Mouse (Mus musculus) natural killer cell, adult 2 months (primary cell): ENCODE data around the gene Tnfsf13b.

Experiments
- DNase-seq, 2 experiments: peaks; one replicate each; pipeline ENCODE4 v3.0.0; 2022; ENCODE audit warnings: low spot score in 2 of 2

The Tnfsf13b gene

DNA sequence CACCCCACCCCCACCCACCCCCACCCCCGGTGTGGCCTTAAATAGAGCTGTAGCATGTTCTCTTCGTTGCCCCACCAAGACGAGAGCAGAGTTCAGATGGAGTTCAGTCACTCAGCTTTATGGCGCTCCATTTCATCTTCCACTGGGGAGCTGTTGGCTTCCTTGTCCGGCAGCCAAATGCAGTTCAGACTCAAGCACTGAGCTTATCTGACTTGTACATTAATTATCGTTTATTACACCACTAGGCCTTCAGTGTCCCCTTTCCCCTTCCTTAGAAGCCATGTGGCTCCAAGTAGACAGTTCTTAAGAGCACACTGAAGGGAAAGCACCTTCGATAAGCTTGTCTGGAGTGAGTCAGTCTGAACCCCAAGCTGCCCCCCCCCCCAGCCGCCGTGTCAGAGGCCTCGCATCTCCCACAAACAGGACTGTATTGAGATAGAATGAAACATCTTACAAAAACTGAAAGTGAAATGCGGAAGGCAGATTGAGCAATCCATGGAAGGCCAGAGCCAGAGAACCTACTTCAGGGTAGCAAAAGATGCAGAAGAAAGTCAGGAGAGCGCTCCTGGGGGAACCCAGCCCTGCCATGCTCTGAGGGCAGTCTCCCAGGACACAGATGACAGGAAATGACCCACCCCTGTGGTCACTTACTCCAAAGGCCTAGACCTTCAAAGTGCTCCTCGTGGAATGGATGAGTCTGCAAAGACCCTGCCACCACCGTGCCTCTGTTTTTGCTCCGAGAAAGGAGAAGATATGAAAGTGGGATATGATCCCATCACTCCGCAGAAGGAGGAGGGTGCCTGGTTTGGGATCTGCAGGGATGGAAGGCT lies at the start of gene Tnfsf13b:
Gene Tnfsf13b (plus strand): TSS at position 312 of the 830 bp plus-strand sequence.
- DNase-seq = no peak

DNA sequence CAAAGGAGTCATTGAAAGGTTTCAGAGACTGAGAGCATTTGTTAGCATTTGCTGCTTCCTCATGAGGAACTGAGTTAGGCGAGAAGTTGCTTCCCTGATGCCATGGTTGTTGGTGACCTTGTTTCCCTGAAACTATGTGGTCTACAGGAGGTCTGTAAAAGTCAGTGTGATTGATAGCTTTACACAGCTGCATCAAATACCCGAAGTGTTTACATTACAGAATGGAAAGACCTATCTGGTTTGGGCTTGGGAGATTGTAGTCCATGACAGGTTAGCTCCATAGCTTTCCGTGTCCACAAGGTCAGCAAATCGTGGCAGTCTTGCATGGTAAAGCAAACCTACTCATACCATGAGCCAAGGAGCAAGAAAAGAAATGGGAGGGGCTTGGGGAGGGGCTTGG lies 47.9 kb upstream of the Tnfsf13b start:
- no peak for DNase-seq

DNA sequence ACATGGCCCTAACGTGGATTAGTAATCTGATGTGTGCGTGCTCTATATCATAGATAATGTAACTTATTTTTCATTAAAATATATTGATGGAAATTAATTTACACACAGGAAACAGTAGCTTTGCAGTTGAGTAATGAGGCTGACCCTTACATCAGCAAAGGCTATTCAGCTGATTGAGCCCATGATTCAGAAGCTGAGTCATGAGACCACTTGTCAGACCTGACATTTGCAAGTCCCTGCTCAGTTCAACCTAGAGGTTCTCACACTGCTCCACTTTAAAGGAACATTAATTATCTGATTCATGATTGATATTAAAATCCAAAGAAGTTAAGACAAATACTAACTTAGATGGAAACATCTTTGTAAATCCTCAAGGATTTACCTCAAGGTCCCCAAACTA lies 46.3 kb upstream of the Tnfsf13b start:
- no peak for DNase-seq

DNA sequence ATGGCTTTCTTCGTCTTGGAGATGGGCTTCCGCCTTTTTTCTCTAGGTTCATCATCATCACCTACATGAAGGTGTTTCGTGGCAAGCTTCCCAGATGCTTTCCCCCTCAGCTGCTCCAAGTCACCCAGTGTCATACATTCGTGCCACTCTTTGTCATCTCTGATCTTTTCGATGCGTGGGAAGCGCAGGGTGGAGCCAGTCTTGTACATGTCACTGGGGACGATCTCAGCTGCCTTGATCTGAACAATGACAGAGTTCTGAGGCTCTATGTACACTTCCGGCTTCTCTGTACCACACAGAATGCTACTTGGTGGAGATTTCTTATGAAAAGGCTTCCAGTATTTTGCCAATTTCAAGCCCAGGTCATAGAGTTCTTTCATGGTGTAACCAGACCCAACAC lies 34.4 kb upstream of the Tnfsf13b start:
- no peak for DNase-seq

DNA sequence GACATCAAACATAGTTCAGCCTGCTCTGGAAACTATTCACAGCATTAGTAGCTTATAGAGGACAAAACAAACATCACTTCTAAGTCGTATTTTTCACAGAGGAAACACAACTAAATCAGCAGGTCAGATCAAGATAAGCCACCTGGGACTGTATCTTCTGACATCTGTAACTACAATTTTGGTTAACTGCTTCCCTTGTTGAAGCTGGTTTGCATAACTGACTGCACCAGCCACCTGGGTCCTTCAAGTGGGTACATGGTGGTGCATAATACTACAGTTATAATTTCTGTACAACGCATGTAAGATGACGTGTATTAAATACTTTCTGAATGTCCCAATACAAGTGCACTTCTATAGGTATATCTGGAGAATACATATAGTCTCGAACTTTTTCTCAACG lies 31.0 kb upstream of the Tnfsf13b start:
- no peak for DNase-seq

DNA sequence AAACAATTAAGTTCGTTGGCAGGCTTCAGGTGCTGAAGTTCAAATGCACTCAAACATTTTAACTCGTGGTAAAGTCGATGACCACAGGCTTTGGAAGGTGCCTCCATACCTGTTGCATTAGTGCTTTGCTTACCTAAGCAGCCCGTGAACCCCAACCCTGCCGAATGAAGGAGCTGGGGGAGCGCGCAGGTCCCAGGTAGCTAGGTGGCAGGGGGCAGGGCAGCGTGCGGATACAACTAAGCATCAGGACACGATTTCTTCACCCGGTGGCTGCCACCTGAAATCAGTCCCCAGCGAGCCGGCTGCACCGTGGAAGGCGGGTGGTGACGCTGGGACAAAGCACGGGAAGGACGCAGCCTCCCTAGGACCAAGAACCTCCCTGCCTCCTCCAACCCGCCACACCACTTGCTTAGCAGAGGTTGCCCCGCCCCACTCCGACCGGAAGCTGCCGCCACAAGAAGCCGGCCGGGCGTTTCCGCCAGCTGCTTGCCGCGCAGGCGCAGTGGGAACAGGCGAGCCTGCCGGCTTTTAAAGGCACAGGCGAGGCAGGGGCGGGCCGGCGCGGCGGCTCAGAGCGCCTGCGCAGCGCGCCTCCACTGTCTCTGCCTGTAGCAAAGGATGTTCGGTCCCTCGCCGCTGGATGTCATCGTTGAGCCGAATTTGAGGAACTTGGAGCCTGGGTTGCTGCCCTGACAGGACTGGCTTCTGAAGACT lies 30.2 kb upstream of the Tnfsf13b start:
- DNase-seq = peak; percentile 97 to 98

DNA sequence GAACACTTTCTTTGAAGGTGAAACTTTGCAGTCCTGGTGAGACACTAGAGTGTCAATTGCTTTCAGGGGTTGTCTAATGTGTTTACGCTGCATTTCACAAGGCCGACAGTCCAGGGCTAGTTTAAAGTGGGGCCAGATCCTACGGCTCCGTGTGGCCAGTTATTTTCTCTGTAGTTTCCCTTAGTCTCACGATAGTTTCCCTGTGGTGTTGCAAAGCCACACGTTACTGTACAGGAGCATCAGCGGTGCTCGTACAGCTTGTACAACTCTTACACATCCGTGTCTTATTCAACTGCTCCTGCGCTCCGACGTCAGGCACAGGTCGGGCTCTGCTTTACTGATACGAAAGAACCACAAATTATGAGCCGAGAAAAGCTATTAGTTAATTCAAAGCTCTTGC lies 29.3 kb upstream of the Tnfsf13b start:
- no peak for DNase-seq

DNA sequence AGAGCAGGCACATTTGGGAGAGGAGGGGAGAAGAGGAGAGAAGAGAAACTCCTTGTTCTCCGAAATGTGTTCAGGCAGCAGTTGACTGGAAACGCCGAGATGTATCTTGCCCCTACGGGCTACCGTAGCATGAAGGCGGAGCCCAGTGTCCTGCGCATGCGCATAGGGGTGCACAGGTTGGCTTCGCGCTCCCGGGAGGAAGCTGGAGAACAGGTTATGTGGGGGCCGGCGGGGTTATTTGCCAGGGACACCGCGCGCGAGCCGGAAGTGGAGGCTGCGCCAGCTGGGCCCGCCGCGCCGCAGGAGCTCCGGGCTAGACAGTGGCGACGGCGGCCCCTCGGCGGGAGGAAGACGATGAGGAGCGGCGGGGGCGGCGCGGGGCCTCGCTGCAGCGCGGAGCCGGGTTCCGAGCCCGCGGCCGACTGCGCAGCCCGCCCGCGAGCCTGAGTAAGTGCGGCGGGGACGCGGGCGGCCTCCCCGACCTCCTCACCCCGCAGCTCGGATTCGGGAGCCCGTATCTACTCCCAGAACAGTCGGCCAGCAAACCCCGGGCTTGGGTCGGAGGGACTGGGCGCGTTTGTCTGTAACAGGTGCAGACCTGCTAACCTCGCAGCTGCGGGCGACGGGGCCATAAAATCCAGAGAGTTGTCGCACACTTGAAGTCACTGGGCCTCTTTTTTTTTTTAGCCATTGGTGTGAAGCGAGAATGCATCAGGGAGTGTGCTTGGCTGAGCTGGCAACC lies 28.5 kb upstream of the Tnfsf13b start, which contains the start of the genes Lig4 and Abhd13:
Gene Lig4 (minus strand): TSS at position 114 of the 742 bp plus-strand sequence.
Gene Abhd13 (plus strand): TSS at position 135 of the 742 bp plus-strand sequence.
- peak; percentile 97 to 98 for DNase-seq

DNA sequence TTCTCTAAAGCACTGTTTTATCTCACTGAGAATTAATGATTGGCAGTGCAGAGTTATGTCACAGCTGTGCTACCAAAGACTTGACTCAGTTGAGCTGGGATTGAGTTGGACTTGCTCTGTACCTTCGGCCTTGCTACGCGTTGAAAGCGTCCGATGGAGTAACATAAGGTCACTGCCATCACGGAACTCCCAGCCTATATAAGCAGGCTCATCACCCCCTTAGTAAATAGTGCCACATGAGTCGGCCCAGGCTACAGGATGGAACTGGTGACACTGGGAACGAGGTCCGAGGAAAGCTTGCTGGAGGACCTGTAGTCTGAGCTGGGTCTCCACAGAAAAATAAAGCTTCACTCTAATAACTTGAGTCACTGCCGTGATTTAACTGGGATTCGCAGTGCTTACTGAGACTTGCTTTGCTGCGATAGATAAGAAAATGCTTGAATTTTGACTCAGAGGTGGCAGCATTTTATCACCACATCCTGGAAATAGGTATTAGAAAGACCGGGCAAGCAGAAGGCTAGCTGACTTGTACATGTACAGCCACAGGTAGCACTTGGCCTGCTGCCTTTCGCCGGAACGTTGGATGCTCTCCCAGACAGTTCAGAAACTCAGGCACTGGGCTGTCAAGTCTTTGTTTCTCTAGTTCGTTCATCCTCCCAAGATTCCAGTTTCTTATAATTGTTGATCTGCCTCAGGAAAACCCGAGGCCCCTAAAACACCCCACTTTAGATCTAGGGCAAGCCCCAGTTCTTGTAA lies 27.6 kb upstream of the Tnfsf13b start:
- DNase-seq = no peak

DNA sequence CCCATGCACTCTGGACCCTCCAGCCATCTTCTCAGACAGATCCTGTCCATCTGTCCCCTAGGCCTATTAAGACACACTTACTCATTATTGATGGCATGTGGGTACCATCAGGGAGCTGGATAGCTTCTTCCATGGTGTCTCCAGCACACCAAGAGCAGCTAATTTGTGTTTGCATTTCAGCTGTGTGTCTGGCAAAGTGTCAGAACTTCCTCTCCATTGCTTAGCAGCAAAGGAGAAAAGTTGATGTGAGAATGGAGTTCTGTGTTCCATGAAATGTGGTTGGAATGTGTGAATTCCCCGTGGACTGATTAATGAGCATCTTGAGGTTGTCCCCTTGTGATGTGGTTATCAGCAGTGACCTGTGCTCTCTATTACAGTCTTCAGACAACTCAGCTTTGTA lies 26.5 kb upstream of the Tnfsf13b start:
- DNase-seq = no peak

DNA sequence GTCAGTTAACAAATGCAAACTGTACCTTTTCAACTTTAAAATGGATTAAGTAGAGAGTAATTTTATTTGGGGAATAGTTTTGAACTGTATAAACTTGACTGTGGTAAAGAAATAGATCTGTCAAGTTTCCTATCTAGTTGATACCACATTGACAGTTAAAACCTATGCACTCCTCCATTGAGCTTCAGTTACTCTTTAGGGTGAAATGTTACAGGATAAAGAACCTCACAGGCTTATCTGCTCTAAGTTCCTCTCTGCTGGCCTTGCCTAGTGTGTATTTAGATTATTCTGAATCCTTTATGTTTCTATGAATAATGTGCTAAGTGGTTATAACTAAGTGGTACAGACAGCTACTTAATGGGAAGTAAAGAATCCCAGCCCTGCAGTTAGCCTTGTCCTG lies 26.1 kb upstream of the Tnfsf13b start:
- no peak for DNase-seq

DNA sequence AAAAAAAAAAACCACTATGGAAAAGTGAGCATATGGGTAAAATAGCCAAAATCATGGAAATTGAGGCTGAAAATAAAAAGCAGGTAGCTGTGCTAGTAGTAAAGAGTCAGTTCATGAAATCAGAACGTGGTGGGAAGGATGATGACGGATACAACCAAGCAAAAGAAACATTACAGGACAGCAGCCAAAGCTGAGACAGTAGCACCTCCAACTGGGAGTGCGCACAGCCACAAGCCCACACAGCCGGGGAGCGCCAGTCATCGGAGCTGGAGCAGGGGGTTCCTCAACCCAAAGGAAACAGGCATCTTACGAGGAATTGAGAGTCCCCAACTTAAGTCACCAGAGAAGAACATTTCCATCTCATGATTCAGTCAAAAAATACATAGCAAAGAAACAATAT lies 2.2 kb upstream of the Tnfsf13b start:
- no peak for DNase-seq

DNA sequence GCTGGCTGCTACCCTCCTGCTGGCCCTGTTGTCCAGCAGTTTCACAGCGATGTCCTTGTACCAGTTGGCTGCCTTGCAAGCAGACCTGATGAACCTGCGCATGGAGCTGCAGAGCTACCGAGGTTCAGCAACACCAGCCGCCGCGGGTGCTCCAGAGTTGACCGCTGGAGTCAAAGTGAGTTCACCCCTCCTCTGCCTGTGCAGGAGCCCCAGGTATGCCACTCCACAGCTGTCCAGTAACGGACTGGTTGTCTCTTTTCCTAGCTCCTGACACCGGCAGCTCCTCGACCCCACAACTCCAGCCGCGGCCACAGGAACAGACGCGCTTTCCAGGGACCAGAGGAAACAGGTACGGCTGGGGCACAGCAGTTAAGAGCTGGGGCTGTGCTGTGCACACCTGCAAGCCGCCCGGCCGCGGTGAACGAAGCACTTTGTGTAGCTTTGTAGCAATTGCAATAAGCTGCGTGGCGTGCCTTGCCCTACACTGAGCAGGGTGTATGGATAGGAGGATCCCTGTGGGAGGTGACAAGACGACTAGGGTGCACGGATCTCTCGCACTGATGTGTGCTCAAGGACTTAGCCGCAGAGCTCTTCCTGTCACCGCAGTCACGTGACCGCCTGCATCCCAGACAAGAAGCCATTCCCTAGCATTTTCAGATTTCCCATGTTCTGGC lies 856 bp downstream of the Tnfsf13b start:
- no peak for DNase-seq

DNA sequence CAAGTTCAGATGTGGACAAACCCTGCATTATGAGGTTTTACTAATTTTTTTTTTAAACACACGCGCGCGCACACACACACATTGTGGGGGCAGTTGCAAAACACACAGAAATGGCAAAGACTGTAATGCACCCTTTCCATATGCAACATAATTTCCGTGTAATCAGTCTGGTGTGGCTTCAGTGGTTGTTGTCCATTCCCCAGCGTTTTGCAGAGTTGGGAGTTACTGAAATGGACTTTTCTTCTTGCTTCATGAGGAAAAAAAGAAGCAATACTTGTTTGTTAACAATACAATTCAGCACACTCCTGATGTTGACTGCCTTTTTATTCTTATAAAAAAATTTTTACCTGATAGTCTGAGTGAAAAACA lies 1.4 kb downstream of the Tnfsf13b start:
- DNase-seq = no peak

DNA sequence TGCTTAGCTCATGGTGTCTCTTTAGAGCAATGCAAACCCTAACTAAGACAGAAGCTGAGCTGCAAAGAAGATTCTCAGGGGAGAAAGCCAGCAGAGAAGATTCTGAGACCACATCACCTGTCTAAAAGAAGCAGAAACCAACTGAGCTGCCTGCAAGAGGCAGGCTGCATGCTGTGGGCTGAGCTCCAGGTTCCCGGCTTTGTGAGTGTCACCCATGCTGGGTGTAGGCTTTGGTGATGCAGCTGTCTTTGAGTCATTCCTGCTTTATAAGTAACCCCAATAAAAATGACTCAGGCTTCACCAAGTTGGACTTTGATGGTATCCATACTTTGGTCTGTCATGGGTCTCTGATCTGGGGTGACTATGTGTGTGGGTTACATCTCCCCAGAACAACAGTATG lies 10.0 kb downstream of the Tnfsf13b start:
- DNase-seq = no peak

DNA sequence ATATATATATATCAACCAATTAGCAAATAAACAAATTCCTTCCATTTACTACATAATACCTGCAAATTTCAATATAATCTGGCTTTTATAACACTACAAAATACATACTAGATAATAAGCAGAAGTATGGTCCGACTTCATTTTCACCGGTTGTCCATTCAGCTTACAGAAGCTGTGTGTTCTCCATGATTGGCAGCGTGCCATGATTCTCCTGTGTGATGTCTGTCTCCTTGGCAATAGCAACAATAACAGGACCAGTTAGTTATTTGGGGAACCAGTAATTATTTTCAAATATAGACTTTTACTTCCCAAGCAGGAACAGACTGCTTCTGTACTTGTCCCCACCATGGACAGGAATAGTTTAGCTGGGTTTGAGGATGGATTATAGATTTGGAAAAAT lies 11.0 kb downstream of the Tnfsf13b start:
- no peak for DNase-seq

DNA sequence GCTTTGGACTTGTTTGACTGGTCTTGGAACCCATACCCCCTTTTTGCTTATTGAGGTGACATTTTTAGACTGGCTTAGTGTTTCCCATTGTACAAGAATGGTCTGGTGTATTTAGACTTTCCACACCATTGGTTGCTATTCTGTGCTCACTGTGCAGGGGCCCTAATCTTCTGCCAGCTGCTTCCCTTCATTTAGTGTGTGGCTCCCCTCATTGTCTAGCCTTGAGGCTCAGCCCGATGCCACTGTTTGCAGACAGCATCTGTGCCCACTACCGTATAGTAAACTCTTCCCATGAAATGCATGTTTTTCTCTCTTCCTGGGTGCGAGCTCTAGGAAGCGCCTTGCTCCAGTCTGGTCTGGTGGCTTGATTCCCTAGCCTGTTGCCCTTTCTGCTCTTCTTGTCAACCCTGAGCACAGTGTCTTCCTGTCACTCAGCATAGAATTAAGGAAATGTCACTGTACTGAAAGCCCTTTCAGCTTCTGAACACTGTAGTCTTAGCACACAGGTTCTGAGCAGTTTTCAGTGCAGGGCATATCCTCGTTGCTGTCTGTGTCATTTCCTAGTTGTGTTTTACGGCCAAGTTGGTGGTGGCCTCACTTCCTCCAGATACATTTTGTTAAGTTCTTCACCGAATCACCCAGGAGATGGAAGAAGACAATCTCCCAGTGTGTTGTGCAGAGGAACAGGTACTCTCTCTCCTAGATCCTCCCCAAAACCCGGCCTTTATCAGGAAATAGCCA lies 24.2 kb downstream of the Tnfsf13b start:
- no peak for DNase-seq

DNA sequence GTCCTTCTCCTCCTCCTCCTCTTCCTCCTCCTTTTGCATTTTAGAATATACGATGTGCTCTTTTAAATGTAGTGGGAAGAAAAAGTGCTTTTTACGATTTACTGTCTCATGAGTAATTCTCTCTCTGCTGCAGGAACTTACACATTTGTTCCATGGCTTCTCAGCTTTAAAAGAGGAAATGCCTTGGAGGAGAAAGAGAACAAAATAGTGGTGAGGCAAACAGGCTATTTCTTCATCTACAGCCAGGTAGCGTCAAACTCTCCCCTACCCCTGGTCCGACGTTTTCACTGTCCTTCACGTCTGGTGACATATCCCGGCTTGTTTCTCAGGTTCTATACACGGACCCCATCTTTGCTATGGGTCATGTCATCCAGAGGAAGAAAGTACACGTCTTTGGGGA lies 24.9 kb downstream of the Tnfsf13b start:
- no peak for DNase-seq

DNA sequence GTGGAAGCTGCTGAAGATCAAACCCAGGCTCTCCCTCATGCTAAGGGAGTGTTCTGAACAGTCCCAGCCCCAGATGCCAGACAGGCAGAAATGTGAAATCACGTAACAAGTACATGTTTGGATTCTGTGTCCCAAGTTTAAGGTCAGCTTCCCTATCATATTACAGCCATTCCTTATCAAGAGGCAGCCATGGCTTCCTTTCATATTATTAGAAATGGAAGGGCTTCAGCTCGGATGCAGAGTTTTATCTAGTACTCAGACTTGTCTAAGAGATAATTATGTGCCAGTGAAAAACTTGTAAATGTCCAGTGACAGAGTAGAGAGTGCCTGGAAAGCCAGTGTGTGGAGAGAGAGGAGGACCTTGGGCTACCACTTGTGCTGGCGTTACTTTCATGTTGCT lies 34.6 kb downstream of the Tnfsf13b start:
- no peak for DNase-seq

DNA sequence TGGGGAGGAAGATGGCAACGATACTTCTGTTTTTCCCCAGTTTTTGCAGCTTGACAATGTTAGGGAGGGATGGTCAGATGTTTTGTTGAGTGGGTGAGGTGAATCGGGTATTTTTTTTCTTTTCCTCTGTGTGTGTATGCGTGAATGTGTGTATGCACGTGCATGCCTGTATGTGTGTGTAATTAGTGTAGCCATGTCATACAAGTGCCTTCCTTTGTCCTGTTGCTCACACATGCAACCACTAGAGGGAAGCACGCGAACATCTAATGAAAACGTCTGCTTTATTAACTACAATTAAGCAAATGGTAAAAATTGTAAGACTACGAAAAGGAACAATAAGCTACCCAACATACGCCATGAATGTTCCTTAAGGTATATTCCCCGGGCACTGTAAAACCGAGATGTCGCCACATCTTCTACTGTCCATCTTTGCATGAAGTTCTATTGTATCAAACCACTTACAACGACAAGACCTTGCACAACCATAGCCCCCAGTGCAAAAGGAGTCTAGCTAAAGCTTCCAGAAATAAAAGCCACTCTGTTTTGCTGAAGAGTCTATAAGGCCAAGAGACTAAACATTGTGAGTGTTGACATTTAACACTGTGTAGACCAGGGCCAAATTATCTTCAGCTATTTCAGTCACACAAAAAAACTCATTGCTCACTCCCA lies 37.7 kb downstream of the Tnfsf13b start:
- DNase-seq = no peak
